Mouse (Mus musculus) ES-Bruce4 (cell line): Measurements from ENCODE around the gene Plekho2.

Experiments
- CTCF ChIP-seq: IDR thresholded peaks from one replicate; pipeline ENCODE4 v1.8.1; 2011; ENCODE audit warnings: low read depth, low read length
- EP300 ChIP-seq: IDR thresholded peaks from 2 replicates; pipeline ENCODE4 v1.6.1; 2011; ENCODE audit warnings: low read depth, low read length; ENCODE audit not compliant: insufficient read depth
- POLR2A ChIP-seq: IDR thresholded peaks from one replicate; pipeline ENCODE4 v1.8.1; 2011; ENCODE audit warnings: low read length; ENCODE audit not compliant: insufficient read depth

DNA sequence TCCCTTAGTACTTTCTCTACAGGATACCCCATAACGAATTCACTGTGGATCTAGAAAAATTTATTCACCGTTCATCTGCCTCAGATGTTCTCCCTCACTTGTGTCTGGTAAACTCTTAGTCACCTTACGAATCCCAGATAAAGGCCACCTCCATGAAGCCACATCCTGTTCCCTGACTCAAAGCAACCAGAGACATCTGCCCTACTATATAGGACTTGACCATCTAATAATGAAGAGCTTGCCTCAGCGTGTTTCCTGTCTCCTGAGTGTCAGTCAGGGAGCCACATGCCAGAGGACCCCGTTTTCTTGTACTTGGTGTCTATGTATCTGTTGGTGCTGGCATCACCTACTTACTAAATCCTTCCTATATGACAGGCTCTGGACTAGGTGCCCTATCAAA lies 30.2 kb downstream of the Plekho2 start:
- no peak for TF ChIP-seq CTCF
- no peak for TF ChIP-seq EP300
- no peak for TF ChIP-seq POLR2A
